Mouse (Mus musculus) thymus, postnatal 0 days (tissue): ENCODE results near the gene Gm28490. TPM values are rescaled to one million over a fixed set of nuclear protein-coding genes. Genes with fewer than 3 reads are reported as not detected.
"Not testable (repeated sequence)": the region's sequence is repeated elsewhere in the genome, so short reads cannot be mapped to it uniquely, and the experiment has no call there.

Experiments
- DNase-seq: peaks from one replicate; pipeline ENCODE4 v3.0.0-alpha.2; 2015; ENCODE audit warnings: low spot score
- polyA plus RNA-seq: library from polyadenylated mRNA; unstranded; fragments of >200 nt; fragmentation: Nextera tagmentation; extraction: Ambion mirVana; gene quantifications from 2 replicates; pipeline ENCODE4 v1.2.1, GENCODE M21; 2015

The Gm28490 gene
- polyA plus RNA-seq, result not detected in 2 replicates

DNA sequence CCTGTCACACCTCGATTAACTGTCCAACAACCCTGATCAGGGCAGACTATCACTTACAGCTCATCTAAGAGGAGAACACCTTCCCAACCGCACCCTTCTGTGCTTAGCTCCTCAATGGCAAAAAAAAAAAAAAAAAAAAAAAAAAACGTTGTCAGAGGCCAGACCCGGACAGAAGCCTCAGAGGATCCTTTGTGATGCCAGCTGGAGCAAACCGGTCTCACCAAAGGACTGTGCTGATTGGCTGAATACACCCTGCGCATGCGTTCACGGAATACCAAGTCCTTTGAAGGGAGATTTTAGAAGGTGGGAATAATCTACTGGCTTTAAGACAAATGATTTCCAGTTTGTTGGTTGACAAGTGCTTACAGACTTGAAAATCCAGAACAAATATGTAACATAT is at the start of gene Gm28490:
Gm28490 (minus strand) TSS at position 101 of the 400 bp plus-strand sequence.
- not testable (repeated sequence) for DNase-seq
